Mouse (Mus musculus): ENCODE measurements around the gene Tgfbi. TPM values are rescaled to one million over a fixed set of nuclear protein-coding genes. Genes with fewer than 3 reads are reported as not detected.

Gene Tgfbi
- polyA plus RNA-seq, 1 experiment from 2014 or later: 3.9 TPM

DNA sequence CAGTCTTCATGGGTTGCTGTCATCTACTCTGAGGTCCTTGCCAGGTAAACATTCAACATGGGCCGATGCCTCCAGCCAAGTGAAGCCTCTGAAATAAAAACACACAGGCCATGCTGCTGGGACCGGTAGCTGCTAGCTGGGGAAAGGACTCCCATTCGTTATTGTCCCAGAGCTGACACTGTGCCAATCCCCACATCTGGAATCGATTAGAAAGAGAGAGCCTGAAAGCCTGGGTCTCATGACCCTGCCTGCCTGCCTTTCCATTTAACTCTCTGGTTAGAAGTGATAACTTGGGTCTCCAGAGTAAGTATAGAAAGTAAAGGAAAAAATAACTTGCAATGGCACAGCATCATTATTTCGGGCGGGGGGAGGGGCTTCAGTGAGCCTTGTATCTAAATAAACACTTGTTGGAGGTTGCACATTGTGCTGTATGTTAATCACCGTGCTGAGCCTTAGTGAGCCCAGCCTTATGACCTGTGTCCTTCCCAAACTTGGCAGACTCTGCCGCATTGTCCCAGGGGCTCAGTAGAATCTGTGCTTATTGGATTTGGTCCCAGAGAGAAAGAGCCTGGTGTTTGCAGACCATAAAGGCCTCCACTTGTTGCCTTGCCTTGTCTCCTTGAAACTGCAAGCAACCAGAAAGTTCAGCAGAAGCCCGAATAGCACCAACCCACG, 9.0 kb upstream of the Tgfbi start:
- no peak overlapping the region for H3K9ac ChIP-seq (replicated peaks)
- no peaks in the 10 kb centered on the region for H3K27me3 ChIP-seq
- H3K4me1 ChIP-seq: peaks cover 20% of the 10 kb centered on the region
- ATAC-seq (replicated peaks): no peak
- H3K27ac ChIP-seq (replicated peaks): no peak overlapping the region
- no peak overlapping the region for H3K4me2 ChIP-seq (replicated peaks)
- 68% methylated on average over 10 of the region's 10 CpGs for WGBS
- H3K9me3 ChIP-seq: no peaks in the 10 kb centered on the region
- no peaks in the 10 kb centered on the region for H3K36me3 ChIP-seq
- no peak overlapping the region for H3K4me3 ChIP-seq

DNA sequence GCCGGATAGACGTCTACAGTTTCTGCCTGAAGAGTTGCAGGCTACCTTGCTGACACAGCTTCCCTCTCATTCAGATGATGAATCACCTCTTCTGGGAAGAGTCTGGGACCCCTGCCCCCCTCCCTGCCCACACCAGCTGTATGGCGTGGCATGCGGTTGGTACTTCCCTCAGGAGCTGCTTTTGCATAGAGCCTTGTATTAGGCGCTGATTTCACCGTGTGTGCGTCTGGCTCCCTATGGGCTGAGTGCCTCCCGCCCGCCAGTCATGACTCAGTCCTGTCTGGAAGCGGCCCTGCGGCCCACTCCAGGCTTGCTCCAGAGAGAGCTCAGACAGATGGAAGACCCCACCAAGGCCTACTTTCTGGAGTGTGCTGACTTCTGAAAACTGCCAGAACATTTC, 8.1 kb upstream of the Tgfbi start:
- Histone ChIP-seq H3K9ac (replicated peaks) (no peak overlapping the region), H3K36me3 (no peaks in the 10 kb centered on the region), H3K4me1 (peaks cover 20% of the 10 kb centered on the region), H3K27ac (replicated peaks) (no peak overlapping the region), H3K4me2 (replicated peaks) (no peak overlapping the region), H3K27me3 (no peaks in the 10 kb centered on the region), H3K9me3 (no peaks in the 10 kb centered on the region), H3K4me3 (no peak overlapping the region)
- 55% methylated on average over 11 of the region's 11 CpGs for WGBS
- ATAC-seq (replicated peaks): no peak

DNA sequence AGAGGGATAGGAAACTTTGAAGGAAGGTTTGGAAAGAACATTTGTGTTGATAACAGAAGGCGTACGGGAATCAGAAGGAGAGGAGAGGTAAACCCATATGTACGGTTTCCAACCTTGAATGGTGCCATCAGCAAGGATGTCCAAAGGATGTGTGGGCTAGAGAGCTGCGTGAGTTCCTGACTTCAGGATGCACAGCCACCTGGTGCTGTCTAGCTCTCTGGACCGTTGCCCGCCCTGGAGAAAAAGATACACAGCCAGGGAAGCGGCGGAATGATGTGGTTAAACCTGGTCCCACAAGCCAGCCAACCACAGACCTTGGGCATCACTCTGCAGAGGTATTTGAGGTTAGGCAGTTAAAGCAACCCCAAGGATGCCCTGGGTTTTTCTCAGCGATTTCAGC, 3.8 kb upstream of the Tgfbi start:
- peaks cover 16% of the 10 kb centered on the region for H3K4me1 ChIP-seq
- no peak overlapping the region for H3K9ac ChIP-seq (replicated peaks)
- H3K4me3 ChIP-seq: no peak overlapping the region
- no peak overlapping the region for H3K4me2 ChIP-seq (replicated peaks)
- ATAC-seq (replicated peaks): no peak
- WGBS: 92% methylated on average over 9 of the region's 9 CpGs
- H3K9me3 ChIP-seq: no peaks in the 10 kb centered on the region
- H3K27me3 ChIP-seq: peaks cover 13% of the 10 kb centered on the region; the same call in 1 of the 2 replicates
- no peaks in the 10 kb centered on the region for H3K36me3 ChIP-seq
- H3K27ac ChIP-seq (replicated peaks): no peak overlapping the region

DNA sequence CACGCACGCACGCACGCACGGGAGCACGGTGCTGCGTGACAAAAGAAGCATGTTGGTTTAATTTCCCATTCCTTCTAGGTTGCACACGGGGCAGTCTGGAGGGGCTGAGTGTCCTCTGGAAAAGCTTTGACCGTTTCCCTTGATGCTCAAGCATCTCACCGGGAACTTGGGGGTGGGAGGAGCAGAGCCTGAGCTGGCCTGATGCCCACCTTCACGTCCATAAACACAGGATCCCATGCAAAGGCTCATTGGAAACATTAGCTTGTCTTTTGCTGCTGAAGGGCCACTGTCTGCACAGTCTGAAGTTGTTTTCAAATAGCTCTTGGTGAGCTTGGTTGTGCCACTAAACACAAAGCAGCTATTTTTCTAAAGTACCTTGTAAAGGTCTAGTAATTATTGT, 2.6 kb upstream of the Tgfbi start:
- H3K9ac ChIP-seq (replicated peaks): no peak overlapping the region
- H3K36me3 ChIP-seq: no peaks in the 10 kb centered on the region
- peaks cover 12% of the 10 kb centered on the region for H3K4me1 ChIP-seq
- H3K4me3 ChIP-seq: no peak overlapping the region
- no peak overlapping the region for H3K27ac ChIP-seq (replicated peaks)
- peaks cover 21% of the 10 kb centered on the region; the same call in 1 of the 2 replicates for H3K27me3 ChIP-seq
- no peak for ATAC-seq (replicated peaks)
- WGBS: 66% methylated on average over 11 of the region's 11 CpGs
- H3K4me2 ChIP-seq (replicated peaks): no peak overlapping the region
- no peaks in the 10 kb centered on the region for H3K9me3 ChIP-seq

DNA sequence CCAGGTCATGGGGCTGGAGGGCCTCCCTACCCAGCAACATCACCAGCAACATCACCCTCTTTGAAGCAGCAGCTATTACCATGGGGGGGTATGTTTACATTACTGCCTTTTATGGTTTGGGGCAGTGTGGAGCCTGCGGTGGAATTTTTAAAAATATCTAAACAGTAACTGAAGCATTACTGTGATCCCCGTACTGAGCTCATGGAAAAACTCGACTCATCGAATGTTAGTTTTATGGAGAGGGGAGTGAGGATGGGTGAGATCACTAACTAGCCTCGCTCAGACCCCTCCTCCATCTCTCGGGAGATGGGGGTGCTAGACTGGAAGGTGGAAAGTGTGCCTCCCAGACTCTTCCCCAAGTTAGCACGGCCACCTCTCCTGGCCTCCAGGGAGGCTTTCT, 2.1 kb upstream of the Tgfbi start:
- Histone ChIP-seq H3K4me1 (peaks cover 15% of the 10 kb centered on the region), H3K36me3 (no peaks in the 10 kb centered on the region), H3K27ac (replicated peaks) (no peak overlapping the region), H3K27me3 (peaks cover 21% of the 10 kb centered on the region; the same call in 1 of the 2 replicates), H3K9ac (replicated peaks) (no peak overlapping the region), H3K4me2 (replicated peaks) (no peak overlapping the region), H3K4me3 (no peak overlapping the region), H3K9me3 (no peaks in the 10 kb centered on the region)
- 58% methylated on average over 7 of the region's 7 CpGs for WGBS
- ATAC-seq (replicated peaks): no peak

DNA sequence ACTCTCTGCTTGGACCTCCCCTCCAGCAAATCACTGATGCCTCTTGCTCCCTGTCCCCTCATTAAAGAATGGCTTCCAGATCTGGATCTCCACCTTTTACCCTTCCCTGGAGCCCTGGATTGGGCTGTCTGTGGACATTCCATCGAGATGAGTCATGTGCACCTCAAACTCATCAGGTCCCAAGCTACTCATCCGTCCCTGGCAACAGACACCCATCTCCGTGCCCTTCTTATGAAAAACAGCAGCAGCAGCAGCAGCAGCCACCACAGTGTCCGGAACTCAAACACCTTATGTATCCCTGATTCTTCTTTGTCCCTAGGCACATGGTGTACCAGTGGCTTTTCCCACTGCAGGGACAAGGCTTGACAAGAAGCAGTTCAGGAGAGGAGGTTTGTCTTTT, 1.5 kb upstream of the Tgfbi start:
- Histone ChIP-seq H3K4me2 (replicated peaks) (no peak overlapping the region), H3K4me1 (peaks cover 17% of the 10 kb centered on the region), H3K4me3 (no peak overlapping the region), H3K27ac (replicated peaks) (no peak overlapping the region), H3K9me3 (no peaks in the 10 kb centered on the region), H3K9ac (replicated peaks) (no peak overlapping the region), H3K36me3 (no peaks in the 10 kb centered on the region), H3K27me3 (peaks cover 21% of the 10 kb centered on the region; the same call in 1 of the 2 replicates)
- ATAC-seq (replicated peaks): no peak
- 90% methylated on average over 4 of the region's 4 CpGs for WGBS

DNA sequence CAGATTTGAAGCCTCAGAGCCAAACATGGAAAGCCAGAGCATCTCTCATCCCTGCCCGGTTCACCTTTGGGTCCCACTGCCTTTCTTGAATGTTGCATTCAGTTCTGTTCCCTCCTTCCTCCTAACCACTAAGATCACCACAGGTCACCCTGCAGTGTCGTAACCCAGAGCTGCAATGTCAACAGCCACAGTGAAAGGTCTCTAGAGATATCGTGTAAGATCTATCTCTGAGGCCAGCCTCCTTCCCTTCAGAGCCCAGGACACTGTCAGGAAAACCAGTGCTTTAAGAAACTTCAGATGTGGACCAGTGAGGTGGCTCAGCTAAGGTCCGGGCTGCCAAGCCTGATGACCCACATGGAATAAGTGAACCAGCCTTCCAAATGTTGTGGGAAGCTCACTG, 1.8 kb downstream of the Tgfbi start:
- no peak overlapping the region for H3K4me3 ChIP-seq
- no peaks in the 10 kb centered on the region for H3K9me3 ChIP-seq
- H3K27ac ChIP-seq (replicated peaks): no peak overlapping the region
- no peak for ATAC-seq (replicated peaks)
- no peaks in the 10 kb centered on the region for H3K36me3 ChIP-seq
- no peak overlapping the region for H3K4me2 ChIP-seq (replicated peaks)
- peaks cover 43% of the 10 kb centered on the region for H3K4me1 ChIP-seq
- peaks cover 21% of the 10 kb centered on the region; the same call in 1 of the 2 replicates for H3K27me3 ChIP-seq
- 84% methylated on average over 4 of the region's 4 CpGs for WGBS
- H3K9ac ChIP-seq (replicated peaks): no peak overlapping the region

DNA sequence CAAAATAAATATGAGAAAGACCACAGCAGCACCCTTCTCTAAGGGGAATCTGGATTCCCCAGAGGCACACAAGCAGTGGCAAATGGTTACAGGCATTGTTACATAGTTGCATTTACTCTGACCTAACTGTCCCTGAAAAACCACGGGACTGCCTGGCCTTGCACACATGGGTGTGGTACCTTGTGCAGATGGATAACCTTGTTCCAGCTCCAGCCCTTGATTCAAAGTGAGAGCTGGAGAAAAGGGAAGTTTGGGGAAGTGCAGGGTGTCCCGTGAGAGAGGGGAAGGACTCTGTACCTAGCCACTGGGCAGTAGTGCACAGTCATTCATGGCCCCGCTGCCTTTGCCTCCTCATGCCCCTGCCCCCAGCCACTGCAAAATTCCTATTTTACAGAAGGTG, 2.4 kb downstream of the Tgfbi start:
- peaks cover 44% of the 10 kb centered on the region for H3K4me1 ChIP-seq
- peaks cover 21% of the 10 kb centered on the region; the same call in 1 of the 2 replicates for H3K27me3 ChIP-seq
- no peak overlapping the region for H3K9ac ChIP-seq (replicated peaks)
- H3K27ac ChIP-seq (replicated peaks): no peak overlapping the region
- ATAC-seq (replicated peaks): no peak
- no peaks in the 10 kb centered on the region for H3K36me3 ChIP-seq
- WGBS: 53% methylated on average over 3 of the region's 3 CpGs
- H3K4me3 ChIP-seq: no peak overlapping the region
- H3K4me2 ChIP-seq (replicated peaks): no peak overlapping the region
- H3K9me3 ChIP-seq: no peaks in the 10 kb centered on the region

DNA sequence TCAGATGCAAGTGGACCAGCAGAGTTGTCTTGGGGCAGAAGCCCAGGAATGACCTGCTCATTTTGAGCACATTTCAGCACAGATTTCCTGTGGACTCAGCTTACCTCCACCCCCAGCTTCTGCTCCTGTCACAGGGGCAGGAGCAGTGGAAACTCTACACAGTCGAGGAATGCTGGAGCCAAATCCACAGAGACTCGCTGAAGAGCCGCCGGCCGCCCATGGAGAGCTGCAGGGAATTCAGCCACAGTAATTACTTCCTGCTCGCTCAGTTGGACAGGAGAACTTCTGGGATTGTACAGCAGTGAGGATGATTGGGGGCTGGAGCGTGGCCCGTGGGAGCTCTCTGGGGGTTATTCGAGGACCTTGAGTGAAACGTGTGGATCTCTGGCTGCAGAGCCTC, 3.0 kb downstream of the Tgfbi start:
- no peak overlapping the region for H3K4me2 ChIP-seq (replicated peaks)
- WGBS: 18% methylated on average over 10 of the region's 10 CpGs
- no peak overlapping the region for H3K4me3 ChIP-seq
- no peak overlapping the region for H3K27ac ChIP-seq (replicated peaks)
- H3K9me3 ChIP-seq: no peaks in the 10 kb centered on the region
- peaks cover 21% of the 10 kb centered on the region; the same call in 1 of the 2 replicates for H3K27me3 ChIP-seq
- peaks cover 44% of the 10 kb centered on the region for H3K4me1 ChIP-seq
- ATAC-seq (replicated peaks): no peak
- no peak overlapping the region for H3K9ac ChIP-seq (replicated peaks)
- H3K36me3 ChIP-seq: no peaks in the 10 kb centered on the region

DNA sequence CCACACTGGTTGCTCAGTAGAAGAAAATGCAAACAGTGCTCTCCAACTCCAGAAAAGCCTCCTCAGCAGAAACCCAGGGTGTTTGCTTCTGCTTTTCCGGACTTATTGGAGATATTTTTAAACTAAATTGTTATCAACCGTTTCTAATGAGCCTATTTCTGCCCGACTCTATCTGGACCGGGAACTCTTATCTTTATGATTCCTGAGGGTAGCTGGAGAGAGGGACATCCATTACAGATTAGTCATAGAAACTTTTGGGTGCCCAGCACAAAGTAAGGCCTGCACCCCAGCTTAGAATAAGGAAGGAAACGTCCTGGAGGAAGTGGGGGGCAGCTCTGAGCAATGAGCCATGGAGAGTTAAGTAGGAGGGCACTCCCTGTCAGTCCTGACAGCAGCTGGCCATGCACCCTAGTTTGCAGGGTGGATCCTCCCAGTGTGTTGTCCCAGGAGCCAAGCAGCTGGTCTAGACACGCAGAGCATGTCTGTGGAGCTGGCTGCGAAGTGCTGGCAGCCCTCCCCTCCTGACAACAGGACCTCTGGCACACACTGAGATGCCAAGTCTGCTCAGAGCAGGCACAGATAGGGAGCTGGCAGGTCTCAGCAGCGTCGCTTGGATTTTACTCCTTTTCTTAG, 4.2 kb downstream of the Tgfbi start:
- Histone ChIP-seq H3K36me3 (no peaks in the 10 kb centered on the region), H3K4me3 (no peak overlapping the region), H3K9me3 (no peaks in the 10 kb centered on the region), H3K9ac (replicated peaks) (no peak overlapping the region), H3K4me2 (replicated peaks) (no peak overlapping the region), H3K27ac (replicated peaks) (no peak overlapping the region), H3K4me1 (peaks cover 44% of the 10 kb centered on the region), H3K27me3 (peaks cover 21% of the 10 kb centered on the region; the same call in 1 of the 2 replicates)
- peak; percentile 62 for ATAC-seq (replicated peaks)
- 59% methylated on average over 9 of the region's 9 CpGs for WGBS

DNA sequence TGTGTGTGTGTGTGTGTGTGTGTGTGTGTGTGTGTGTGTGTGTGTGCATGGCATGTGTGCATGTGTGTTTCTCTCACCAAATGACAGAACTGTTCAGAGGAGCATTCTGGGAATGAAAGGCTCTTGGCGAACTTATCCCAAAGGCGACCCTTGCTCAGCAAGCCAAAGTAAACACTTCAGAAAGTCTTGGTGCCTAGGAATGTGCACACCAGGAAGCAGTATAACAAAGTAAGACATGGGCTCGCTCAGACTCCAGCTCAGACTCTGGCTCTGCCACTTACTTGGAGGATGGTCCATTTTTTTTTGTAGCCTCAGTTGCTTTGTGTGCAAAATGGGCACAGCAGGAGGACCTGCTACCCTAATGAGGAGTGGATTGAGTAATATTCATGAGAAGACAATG, 5.4 kb downstream of the Tgfbi start:
- H3K27me3 ChIP-seq: peaks cover 15% of the 10 kb centered on the region; the same call in 1 of the 2 replicates
- H3K4me2 ChIP-seq (replicated peaks): no peak overlapping the region
- 73% methylated on average over 3 of the region's 3 CpGs for WGBS

DNA sequence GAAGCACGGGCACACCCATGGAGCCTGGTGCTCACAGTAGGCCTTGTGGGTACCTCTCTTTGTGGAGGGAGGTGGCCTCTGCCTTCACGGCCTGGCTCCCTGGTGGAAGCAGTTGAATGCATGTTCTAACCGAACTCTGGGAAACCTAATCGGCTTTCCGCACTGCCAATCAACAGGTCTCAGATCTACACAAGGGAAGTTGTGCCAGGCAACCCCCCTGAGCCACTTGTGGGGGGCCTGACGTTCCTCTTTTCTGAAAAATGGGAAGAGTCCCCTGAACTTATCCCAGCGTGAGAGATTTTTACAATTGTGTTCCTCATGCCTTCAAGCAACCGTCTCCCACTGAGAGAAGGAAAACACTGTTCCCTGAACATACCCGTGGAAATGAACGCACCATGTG, 5.9 kb downstream of the Tgfbi start:
- Histone ChIP-seq H3K9me3 (no peaks in the 10 kb centered on the region), H3K36me3 (no peaks in the 10 kb centered on the region), H3K27ac (replicated peaks) (no peak overlapping the region), H3K4me3 (no peak overlapping the region), H3K27me3 (peaks cover 11% of the 10 kb centered on the region; the same call in 1 of the 2 replicates), H3K4me1 (peaks cover 33% of the 10 kb centered on the region), H3K4me2 (replicated peaks) (no peak overlapping the region), H3K9ac (replicated peaks) (no peak overlapping the region)
- 39% methylated on average over 10 of the region's 10 CpGs for WGBS
- ATAC-seq (replicated peaks): no peak

More for the DNA sequence above, 5.4 kb downstream of the Tgfbi start:
- no peak overlapping the region for H3K27ac ChIP-seq (replicated peaks)
- H3K9ac ChIP-seq (replicated peaks): no peak overlapping the region
- H3K4me1 ChIP-seq: peaks cover 35% of the 10 kb centered on the region
- H3K9me3 ChIP-seq: no peaks in the 10 kb centered on the region
- no peak overlapping the region for H3K4me3 ChIP-seq
- no peaks in the 10 kb centered on the region for H3K36me3 ChIP-seq
- no peak for ATAC-seq (replicated peaks)
